Mouse (Mus musculus) ovary, postnatal 36 days (tissue): ENCODE measurements around the gene Nes.

ENCODE experiments used
- DNase-seq: peaks from one replicate; pipeline ENCODE4 v3.0.0; 2022; ENCODE audit warnings: low spot score, mixed read lengths

Gene Nes

GRCm38 (mm10) chr3:87970939-87971488 lies at the start of gene Nes:
Nes (plus strand) TSS chr3:87971078.
- peak; percentile 38 for DNase-seq

- DNase-seq, result no peak
These were observed 45.9 kb upstream of the Nes start for GRCm38 (mm10) chr3:87924996-87925395.

DNA sequence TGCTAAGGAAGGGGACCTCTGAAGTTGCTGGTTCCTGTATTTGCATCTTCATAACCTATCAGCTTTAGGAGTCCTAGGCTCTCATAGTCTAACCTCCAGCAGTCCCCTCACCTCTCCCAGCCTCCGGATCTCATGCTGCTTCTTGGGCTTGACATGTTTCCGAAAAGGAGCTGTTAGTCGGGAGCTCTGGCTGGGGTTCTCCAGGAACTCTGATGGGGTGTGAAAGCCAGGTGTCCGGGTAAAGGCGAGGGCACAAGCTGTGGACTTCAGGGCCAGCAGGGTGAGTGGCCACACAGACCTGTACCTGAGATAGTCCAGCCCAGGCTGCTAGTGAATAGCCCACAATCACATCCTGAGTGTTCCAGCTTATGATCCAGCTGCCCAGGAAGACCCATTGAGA lies 43.4 kb upstream of the Nes start:
- no peak for DNase-seq

DNA sequence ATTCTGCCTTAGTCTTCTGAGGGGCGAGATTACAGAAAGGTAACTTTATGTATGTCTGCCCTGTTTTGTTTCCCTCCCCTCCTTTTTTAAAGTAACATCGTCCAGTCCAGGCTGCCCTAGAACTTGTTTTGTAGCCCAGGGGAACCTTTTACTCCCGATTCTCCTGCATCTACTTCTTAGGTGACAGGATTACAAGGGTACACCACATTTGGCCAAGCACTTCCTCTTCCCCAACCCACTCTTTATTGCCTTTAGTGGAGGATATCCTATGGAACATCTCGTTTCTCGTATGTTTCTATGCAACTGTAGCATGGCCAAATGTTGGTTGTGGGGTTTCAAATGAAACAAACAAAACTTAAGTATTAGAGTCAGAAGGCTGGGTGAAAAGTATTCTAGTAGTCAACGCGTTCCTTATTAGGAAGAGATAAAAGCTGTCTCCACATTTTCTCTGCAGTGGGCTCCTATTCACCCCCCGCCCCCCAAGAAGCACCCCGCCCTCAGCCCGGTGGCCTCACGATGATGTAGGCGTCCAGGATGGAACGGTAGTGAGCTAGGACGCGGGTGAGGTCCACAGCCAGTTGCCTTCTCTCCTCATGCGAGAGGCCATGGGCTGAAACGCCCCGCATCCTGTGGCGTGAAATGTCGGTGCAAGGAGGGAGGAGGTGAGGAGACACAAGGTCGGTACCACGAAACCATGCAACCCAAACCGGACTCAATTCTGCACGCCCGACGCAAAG lies 41.4 kb upstream of the Nes start:
- no peak for DNase-seq

DNA sequence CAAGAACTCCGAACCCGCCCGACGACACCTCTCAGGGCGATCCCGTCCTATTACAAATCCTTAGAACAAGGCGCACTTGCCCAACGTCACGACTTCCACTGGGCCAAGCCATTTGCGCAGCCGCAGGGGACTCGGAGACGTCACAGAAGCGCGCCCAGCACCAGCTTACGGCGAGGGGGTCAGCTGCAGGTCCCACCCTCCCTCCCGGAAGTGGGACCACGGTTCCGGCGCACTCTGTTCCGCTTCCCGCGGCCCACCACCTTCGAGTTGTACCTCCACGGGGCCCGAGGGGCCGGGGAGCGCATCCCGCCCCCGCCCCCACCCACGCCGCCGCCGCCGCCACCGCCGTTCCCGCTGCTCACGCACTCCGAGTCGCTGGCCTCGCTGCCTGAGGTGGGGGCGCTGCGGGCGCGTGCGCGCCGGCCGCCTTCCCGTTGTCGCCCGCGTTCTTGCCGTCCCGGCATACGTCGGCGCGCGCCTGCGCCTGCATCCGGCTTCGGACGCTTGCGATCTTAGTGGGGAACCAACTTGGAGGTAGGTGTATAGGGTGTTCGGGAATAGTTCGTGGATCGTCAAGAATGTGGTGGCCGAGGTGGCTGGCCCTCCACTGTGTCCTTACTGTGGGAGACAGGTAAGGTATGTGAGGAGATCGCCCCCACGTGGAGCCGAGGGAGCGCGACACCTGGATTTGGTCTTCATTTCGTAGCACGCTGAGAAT lies 40.6 kb upstream of the Nes start, which contains the start of the genes Isg20l2 and Rrnad1:
Gene Isg20l2 (plus strand): TSS at position 237 of the 718 bp plus-strand sequence.
Gene Rrnad1 (minus strand): TSS at position 640 of the 718 bp plus-strand sequence.
- peak; percentile 95 for DNase-seq

DNA sequence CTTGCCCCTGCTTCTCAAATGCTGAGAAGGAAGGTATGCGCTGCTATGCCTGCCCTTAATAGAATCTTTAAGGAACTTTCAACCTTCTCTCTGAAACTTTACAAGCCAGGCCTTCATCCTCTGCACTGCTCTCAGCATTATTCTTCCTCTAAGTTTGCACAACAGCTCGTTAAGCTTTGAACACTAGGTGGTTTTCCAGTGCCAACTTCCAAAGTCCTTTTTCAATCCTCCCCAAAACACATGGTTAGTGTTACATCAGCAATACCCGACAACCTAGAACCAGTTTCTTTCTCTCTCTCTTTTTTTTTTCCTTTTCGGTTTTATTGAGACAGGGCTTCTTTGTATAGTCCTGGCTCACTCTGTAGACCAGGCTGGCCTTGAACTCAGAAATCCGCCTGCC lies 36.9 kb upstream of the Nes start:
- no peak for DNase-seq

- DNase-seq, result no peak
These were observed 36.4 kb upstream of the Nes start for GRCm38 (mm10) chr3:87934501-87934900.

GRCm38 (mm10) chr3:87935201-87935600 lies 35.7 kb upstream of the Nes start:
- DNase-seq, result no peak

DNA sequence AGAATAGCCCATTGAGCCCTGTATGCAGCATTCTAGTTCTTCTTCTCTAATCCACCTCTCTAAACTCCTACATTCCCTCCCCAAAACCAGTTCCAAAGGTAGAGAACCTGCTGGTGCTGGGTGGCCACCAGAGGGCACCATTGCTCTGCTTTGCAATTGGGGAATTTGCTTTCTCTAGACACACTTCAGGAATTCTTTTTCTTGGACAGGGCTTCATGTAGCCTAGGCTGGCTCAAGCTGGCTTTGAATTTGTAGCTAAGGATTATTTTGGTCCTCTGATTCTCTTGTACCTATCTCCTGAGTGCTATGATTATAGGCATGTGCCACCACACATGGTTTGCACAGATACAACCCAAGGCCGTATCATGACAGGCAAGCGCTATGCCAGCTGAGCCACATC lies 35.1 kb upstream of the Nes start:
- DNase-seq, result peak; percentile 80

DNA sequence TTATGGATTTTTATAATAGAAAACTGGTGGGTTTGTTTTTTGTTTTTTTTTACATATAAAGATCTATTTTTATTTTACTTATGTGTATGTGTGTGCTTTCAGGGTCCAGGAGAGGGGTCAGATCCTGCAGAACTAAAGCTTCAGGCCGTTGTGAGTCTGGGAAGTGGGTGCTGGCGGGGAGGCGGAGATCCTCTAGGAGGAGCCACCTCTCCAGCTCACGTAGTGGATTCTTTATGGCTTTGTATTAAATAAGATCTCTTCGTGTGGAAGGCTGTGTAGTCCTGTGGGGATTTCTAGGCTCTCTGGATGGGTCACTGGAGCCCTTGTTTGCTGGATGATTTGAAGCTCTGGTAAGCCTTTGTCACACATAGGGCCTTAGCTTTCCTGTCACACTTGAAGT lies 30.3 kb upstream of the Nes start:
- DNase-seq, result no peak

DNA sequence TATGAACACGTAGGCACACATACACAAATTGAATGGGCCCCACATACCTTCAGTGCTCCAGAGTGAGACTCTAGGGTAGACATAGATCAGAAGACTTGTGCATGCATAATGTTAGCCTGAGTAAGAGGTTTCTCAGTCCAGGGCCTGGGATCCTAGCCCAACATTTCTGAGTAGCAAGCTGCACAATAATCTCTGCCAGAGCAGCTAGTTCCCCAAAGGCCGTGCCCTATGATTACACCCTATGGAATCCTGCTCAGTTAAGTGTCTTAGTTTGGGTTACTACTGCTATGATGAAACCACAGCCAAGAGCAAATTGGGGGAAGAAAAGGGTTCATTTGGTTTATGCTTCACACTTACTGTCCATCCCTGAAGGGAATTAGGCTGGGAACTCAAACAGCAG lies 28.4 kb upstream of the Nes start:
- DNase-seq, result no peak

DNA sequence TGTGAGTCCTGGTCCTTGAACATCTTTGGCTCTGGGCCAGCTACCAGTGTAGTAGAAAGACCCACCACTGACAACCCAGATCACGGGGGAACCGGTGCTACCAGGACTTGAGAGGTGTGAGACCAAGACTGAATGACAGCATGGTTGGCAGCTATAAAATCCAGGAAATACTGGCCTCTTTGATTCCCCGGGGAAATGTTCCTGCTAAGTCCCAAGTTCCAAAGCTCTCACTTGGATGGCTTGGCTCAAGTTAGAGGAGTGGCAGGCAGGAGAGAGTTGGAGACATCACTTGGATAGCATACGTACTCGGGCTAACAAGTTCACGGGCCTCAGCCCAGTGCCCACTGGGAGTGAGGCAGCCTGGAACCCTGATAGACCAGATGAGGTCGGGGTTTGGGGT lies 27.3 kb upstream of the Nes start:
- no peak for DNase-seq

DNA sequence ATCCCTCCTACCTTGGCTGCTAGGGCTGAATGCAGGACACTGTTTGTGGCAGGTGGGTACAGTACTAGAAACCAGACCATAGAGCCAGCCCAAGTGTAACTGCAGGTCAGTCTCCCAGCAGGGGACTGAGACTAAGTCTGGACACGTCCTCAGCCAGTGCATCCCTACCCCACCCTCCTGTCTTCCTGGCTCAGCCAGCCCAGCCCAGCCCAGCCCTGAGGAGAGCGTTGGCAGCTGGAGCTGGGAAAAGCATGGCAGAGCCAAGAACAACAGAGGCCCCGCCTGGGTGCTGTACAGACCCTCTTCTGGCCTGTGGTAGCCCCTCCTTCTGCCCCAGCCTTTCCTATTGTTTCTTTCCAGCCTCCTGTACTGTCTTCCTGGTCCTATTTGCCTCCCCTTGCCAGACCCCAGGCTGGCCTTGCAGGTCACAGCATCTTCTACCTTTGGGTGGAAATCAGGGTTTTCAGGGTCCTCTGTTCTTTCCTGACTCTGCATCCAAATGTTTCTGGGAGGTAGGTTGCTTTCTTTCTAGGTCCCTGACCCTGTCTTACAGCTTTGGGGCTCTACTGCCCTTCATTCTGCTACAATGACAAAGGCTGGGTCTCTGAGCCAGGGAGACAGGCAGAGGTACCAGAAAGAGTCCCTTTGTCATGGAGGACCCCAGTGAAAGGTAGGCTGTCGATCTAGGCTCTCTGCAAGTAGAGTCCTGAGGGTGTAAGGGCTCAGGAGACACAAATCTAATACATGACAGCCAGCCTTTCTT lies 25.9 kb upstream of the Nes start:
- no peak for DNase-seq

DNA sequence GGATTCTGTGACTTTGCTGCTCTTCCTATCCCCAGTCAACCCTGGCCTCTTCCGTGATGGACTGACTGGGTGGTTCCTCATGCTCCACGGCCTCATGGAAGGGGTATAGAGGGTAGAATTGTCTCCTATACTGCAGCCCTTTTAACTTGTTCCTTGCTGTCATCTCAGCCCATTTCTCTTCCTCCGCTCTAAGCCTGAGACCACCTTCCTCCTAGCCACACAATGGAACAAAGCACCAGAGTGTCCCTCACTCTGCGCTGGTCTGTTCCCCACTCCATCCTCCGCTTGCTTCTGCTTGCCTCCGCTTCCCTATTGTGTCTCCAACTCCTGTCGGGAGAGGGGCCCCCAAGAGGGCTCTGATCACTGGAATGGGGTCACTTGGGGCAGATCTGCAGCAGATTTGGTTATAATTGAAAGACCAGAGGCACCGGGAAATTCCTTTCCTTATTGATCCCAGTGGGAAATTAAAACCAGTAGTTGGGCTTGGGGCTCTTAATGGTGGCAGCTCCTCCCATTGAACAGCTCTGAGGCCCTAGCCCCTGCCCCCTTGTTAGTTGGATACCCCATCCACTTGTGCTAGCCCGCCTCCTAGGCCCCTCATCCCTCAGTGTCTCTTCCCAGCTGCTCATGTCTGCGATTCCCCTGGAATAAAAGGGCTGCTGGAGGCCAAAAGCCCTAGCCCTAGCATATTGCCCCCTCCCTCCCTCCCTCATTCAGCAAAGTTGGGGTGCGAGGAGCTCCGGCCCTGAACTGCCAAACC lies 24.9 kb upstream of the Nes start:
- DNase-seq, result no peak

DNA sequence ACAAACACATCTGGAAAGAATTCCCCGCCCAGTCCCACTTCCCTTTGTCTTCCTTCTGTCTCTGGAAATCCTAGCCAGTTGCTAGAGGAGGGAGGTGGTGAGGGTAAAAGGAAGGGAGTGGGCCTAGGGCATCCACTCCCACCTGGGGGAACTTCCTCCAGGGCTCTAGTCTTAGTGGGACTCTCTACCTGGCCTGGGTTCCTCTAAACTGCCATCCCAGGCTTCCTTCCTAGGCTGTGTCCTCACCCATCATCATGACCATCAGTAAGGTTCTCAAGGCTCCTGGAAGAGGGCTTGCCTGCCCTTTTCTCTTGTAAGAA lies 24.4 kb upstream of the Nes start:
- no peak for DNase-seq

DNA sequence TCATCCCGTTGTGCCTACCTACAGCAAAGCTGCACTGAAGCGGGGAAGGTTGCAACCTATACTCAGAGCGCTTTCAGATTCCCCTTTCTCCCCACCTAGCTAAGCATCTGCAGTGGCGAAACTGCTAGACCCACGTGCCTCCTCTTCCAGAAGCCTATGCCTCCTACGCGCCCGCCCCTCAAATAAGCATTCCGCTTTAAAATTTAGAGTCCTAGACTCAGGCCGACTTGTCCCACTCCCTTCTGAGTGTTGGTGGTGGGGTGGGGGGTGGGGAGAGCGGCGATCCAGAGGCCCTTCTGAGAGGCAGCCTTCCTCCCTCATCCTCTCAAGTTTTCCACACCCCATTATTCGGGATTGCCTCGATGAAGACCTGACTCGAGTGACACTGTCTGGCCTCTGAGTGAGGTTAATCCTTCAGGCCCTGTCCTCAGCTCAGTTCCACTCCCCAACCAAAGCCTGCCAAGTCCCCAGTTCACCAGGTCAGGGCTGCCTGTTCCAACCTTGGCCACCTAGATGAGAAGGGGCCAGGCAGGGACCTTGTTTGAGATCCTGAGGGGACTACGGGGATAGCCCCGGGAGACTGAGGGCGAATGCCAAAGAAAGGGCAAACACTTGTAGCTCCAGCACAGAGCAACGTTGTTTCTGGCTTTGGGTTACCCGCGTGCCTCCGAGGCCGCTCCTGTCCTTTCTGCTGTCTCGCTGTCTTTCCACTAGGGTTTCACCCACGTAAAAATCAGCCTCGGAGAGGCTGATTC lies 23.6 kb upstream of the Nes start:
- DNase-seq, result no peak

GRCm38 (mm10) chr3:87947811-87948199 lies 23.1 kb upstream of the Nes start:
- DNase-seq, result no peak

GRCm38 (mm10) chr3:87948378-87949265 lies 22.3 kb upstream of the Nes start, which contains the start of gene Crabp2:
Crabp2 (plus strand) TSS chr3:87948666.
- peak; percentile 45 for DNase-seq

DNA sequence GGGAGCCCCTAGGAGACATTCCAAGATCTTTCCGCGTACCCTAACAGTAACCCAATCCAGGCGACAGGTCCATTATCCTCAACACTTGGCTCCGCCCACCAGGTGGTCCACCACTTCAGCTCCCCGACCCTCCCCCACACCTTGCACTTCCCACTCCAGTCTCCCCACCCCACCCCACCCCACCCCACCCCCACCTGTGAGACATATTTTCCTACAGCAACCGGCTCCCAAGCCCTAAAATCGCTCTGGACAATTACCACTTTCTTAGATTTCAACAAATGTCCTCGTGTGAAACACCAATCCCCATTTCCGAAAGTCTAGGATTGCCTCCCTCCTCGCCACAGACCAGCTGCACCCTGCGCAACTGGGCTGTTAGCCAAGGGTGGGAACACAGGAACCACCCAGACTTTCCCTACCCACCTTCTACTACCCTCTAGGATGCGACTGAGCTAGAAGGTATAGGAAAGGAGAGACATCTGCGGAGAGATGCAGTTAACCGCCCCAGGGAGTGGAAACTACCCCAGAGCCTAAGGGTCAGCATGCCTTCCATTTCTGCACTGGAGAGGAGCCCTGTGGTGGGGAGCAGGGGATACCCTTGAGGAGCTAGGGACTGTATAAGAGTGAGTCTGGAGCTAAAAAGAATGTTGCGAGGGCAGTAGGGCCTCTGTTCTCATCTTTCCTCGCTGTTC lies 21.5 kb upstream of the Nes start:
- no peak for DNase-seq
